Mouse (Mus musculus) small intestine, adult 2 months (tissue): ENCODE measurements at regions not wholly inside any gene's neighbourhood (a gene's known extent, or its start where the extent isn't known, plus 50 kb on each side); places are given as distances from the start of the nearest gene placed in this dataset.

Source experiments
- CTCF ChIP-seq: fragments of 200-500 bp; IDR thresholded peaks from 2 replicates; pipeline ENCODE4 v1.5.1; 2012; ENCODE audit warnings: low read depth, mild to moderate bottlenecking, control low read depth, inconsistent platforms, low read length, moderate library complexity, mixed read lengths; ENCODE audit not compliant: insufficient replicate concordance, insufficient read length; ENCODE audit errors: extremely low read depth
- POLR2A ChIP-seq: fragments of 200-500 bp; IDR thresholded peaks from 2 replicates; pipeline ENCODE4 v1.6.1; 2012; ENCODE audit warnings: low read depth, mild to moderate bottlenecking, control low read depth, inconsistent platforms, low read length, moderate library complexity

DNA sequence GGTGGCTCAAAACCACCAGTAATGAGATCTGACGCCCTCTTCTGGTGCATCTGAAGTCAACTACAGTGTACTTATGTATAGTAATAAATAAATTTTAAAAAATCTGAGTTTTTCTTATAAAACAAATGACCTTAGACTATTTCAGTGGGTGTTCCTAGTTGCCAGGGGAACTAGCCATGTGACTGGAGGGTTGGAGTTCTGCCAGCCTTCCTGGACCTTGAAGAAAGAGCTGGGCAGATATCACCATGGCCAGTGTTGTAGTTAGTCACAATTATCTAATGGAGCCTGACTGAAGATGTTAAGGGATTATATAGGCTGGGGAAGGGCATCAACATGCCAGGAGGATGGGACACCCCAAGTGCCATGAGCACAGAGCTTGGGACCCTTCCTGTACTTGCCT lies 217.2 kb downstream of the Tpra1 start:
- no peak for TF ChIP-seq CTCF
- TF ChIP-seq POLR2A: no peak
